Mouse (Mus musculus) brain, embryonic 14.5 days (tissue): ENCODE results near the gene Zfp654.

Source experiments
- CTCF ChIP-seq: fragments of 200-500 bp; IDR thresholded peaks from 2 replicates; pipeline ENCODE4 v1.5.1; 2012; ENCODE audit warnings: inconsistent platforms, mild to moderate bottlenecking, moderate library complexity, borderline replicate concordance; ENCODE audit not compliant: insufficient read depth, insufficient read length; ENCODE audit errors: extremely low read depth
- POLR2A ChIP-seq: fragments of 200-500 bp; IDR thresholded peaks from 2 replicates; pipeline ENCODE4 v1.6.1; 2012; ENCODE audit warnings: mild to moderate bottlenecking, inconsistent platforms, borderline replicate concordance; ENCODE audit not compliant: poor library complexity, insufficient read depth, insufficient read length, severe bottlenecking; ENCODE audit errors: extremely low read depth

DNA sequence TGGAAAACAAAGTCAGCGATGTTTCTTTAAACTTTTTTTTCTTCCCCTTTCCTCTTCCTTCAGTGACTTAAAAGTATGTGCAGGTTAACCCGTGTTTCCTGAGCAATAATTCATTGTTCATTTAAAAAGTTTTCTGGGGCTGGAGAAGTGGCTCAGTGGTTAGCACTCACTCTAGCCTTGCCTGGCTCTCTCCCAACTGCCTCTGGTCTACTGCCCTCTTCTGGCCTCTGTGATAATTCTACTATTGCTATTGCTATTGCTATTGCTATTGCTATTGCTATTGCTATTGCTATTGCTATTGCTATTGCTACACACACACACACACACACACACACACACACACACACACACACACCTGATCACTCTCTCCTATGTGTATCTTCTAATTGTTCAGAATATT lies 47.6 kb upstream of the Zfp654 start:
- TF ChIP-seq CTCF (peak; percentile 8; the same call in 1 of the 2 replicates), POLR2A (no peak)
